8 mouse cellular contexts compared by ENCODE assay signal in genomic region chr3:107863898-107864603, GRCm38 (mm10). TPM values are rescaled to one million over a fixed set of nuclear protein-coding genes. Genes with fewer than 3 reads are reported as not detected.
DNase-seq lines count a peak whose midpoint lies in the region; ATAC-seq lines count a peak whose summit lies in the region.

No protein-coding gene starts in this region.

- intact Hi-C loops in gastrocnemius, postnatal 14 days (cut with DNase I; ENCODE audit: low total_unique reads): loop anchor here (2.0 kb wide), 1 partner anchor 165 kb away; no protein-coding TSS in a partner anchor

- peaks cover 12% of the 10 kb centered on the region for H3K4me1 ChIP-seq in midbrain, embryonic 10.5 days

- no peaks in the 10 kb centered on the region for H3K9me3 ChIP-seq in midbrain, embryonic 10.5 days (replicated peaks)

- no peak overlapping the region for H3K4me3 ChIP-seq in midbrain, embryonic 10.5 days

- peak; percentile 74 for ATAC-seq in inflammation-experienced regulatory T-cells, adult 6 months

- H3K36me3 ChIP-seq in midbrain, embryonic 10.5 days: no peaks in the 10 kb centered on the region

- DNase-seq in adrenal gland, adult 2 months: peak; percentile 85
- DNase-seq in embryo, embryonic 10.5 days (ENCODE audit: low spot score): peak; percentile 94
- DNase-seq in gastrocnemius, postnatal 14 days: peak; percentile 80
- peak; percentile 80 to 97 for DNase-seq in left cerebral cortex, adult 9 months (ENCODE audit: low spot score in 2 of 2)
- DNase-seq in midbrain, embryonic 10.5 days (ENCODE audit: low spot score): peak; percentile 87
- DNase-seq in right cerebral cortex, postnatal 4 days: peak; percentile 92
- DNase-seq in urinary bladder, postnatal 4 days (ENCODE audit: low spot score in 2 of 2): peak; percentile 83 to 88

- WGBS in midbrain, embryonic 10.5 days: 11% methylated on average over 2 of the region's 2 CpGs

- 0 out of 2 replicates have a peak overlapping the region, but pooled peaks have one; percentile 17 for H3K27ac ChIP-seq in midbrain, embryonic 10.5 days (replicated peaks)

- 0 out of 2 replicates have a peak, but pooled peaks cover 4% of the 10 kb centered on the region for H3K27me3 ChIP-seq in midbrain, embryonic 10.5 days (ENCODE audit: low read depth, poor library complexity, severe bottlenecking)

RNA-seq across cellular contexts. Expression of gene Eps8l3, which starts 13.0 kb away (rescaled TPM):
- not detected for total RNA-seq in adrenal gland, adult 2 months (2021)
- polyA plus RNA-seq in adrenal gland, adult 2 months (2012; rRNA removed): not detected in 2 replicates
- total RNA-seq in gastrocnemius, postnatal 14 days (2021): not detected
- not detected for polyA plus RNA-seq in inflammation-experienced regulatory T-cells, adult 6 months (2017; shearing (Covaris generic))
- polyA plus RNA-seq in midbrain, embryonic 10.5 days (2016; fragmentation: Nextera tagmentation; extraction: Ambion mirVana): not detected in 2 replicates

RNA-seq across cellular contexts. Expression of gene Gstm5, which starts 31.6 kb away (rescaled TPM):
- 10 to 100 TPM; 34.7 to 55.3 TPM for total RNA-seq in adrenal gland, adult 2 months (2021)
- 11.9 and 12.7 TPM in 2 replicates for polyA plus RNA-seq in adrenal gland, adult 2 months (2012; rRNA removed)
- total RNA-seq in gastrocnemius, postnatal 14 days (2021): 10 to 100 TPM; 58.5 to 60.1 TPM
- polyA plus RNA-seq in inflammation-experienced regulatory T-cells, adult 6 months (2017; shearing (Covaris generic)): 1 to 10 TPM in 1 of 3 experiments, not detected in 2; 1.4 TPM
- polyA plus RNA-seq in midbrain, embryonic 10.5 days (2016; fragmentation: Nextera tagmentation; extraction: Ambion mirVana): 240 and 243 TPM in 2 replicates

Comparison
In these comparisons a context has a peak if more than half of its experiments do, and no peak if none do; other contexts are left out.
1. RNA of gene Gstm5, which starts 31.6 kb away (polyA plus RNA-seq): 240 to 243 TPM in midbrain, embryonic 10.5 days; 11.9 to 12.7 TPM in adrenal gland, adult 2 months and 1.4 TPM in inflammation-experienced regulatory T-cells, adult 6 months; every median in the first group is over 10 times any median in the second.
2. Peak in every context shown above with its lines, with median percentiles within 50 percentile points of each other: DNase-seq.